Mouse (Mus musculus): ENCODE results near the gene Eif4e1b. TPM values are rescaled to one million over a fixed set of nuclear protein-coding genes. Genes with fewer than 3 reads are reported as not detected.

Gene Eif4e1b
- polyA plus RNA-seq, 1 experiment from 2014 or later = not detected

DNA sequence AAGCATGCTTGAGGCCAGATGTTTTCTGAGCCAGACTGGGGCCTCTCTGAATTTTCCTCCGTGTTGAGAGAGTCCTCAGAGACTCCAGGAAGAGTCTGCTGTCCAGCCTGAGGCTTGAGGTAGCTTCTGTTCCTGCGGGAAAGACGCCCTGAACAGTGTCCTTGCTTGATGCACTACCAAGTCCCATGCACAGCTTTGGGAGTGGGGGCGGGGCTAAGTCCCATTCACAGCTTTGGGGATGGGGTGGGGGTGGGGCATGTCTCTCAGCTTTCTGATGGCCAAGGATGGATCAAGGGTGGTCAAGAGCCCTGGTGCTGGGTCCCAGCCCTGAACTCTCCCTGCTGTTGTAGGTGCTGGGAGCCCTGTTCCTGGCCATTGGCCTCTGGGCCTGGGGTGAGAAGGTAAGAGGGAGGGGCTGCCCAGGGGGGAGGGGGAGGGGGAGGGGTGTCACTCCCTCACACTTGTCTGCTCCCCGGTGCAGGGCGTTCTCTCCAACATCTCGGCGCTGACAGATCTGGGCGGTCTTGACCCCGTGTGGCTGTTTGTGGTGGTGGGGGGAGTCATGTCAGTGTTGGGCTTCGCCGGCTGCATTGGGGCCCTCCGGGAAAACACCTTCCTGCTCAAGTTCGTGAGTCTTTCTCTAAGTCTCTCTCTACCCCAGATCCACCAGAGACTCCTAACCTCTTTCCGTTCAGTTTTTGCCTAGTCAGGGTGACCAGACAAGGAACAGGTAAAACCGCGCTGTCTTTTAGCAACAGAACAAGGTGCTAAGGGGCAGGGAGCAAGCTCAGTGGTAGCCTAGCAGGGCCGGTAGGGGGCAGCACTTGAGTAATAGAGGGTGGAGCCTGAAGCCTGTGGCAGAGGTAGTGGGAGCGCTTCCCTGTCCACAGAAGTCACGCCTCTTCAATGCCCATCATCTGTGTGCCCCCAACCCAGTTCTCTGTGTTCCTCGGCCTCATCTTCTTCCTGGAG, 8.7 kb downstream of the Eif4e1b start:
- WGBS = 22% methylated on average over 21 of the region's 21 CpGs
- no peaks in the 10 kb centered on the region for H3K9me3 ChIP-seq (replicated peaks; ENCODE audit: control insufficient read depth, low read length, poor library complexity, severe bottlenecking)
- H3K9ac ChIP-seq (ENCODE audit: low read depth, low read length) = no peak overlapping the region
- no peaks in the 10 kb centered on the region; the same call in 1 of the 2 replicates for H3K4me1 ChIP-seq (ENCODE audit: control insufficient read depth, insufficient read depth, low read length)
- no peak overlapping the region for H3K4me2 ChIP-seq (ENCODE audit: low read length)
- no peaks in the 10 kb centered on the region for H3K36me3 ChIP-seq (ENCODE audit: control insufficient read depth, insufficient read depth, low read length)
- ATAC-seq = no peak
- H3K4me3 ChIP-seq (ENCODE audit: low read depth, low read length) = no peak overlapping the region
- no peak overlapping the region for H3K27ac ChIP-seq (ENCODE audit: low read length)
- peaks cover 3% of the 10 kb centered on the region for H3K27me3 ChIP-seq (ENCODE audit: control insufficient read depth, insufficient read depth, low read depth, low read length)

DNA sequence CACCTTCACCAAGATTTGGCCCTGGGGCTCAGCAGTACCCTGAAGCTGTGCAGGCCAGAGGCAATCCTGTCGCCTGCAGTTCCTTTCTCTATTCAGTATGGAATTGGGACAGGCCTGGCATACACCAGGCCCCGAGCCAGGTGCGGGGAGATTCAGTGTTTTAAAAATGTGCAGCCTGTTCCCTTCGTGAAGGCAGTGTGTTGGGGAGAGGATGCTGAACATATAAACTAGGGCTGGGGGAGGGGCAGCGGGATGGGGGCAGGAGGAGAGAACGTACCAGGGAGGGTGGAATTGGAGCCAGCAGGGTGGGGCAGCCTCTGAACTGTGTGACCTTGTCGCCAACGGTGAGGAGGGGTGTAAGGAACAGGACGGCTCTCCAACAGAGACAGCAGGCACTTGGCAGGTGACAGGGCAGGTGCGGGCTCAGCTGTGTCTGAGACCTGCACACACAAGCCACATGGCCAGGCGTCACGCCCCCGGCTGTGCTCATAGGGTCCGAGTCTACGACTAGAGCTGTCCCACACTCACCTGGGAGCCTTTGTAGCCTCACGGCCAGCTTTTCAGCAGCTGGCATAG, 10.3 kb downstream of the Eif4e1b start:
- Histone ChIP-seq H3K27me3 (ENCODE audit: control insufficient read depth, insufficient read depth, low read depth, low read length) (peaks cover 3% of the 10 kb centered on the region), H3K9me3 (replicated peaks; ENCODE audit: control insufficient read depth, low read length, poor library complexity, severe bottlenecking) (no peaks in the 10 kb centered on the region), H3K9ac (ENCODE audit: low read depth, low read length) (no peak overlapping the region), H3K4me3 (ENCODE audit: low read depth, low read length) (no peak overlapping the region), H3K4me2 (ENCODE audit: low read length) (no peak overlapping the region), H3K4me1 (ENCODE audit: control insufficient read depth, insufficient read depth, low read length) (no peaks in the 10 kb centered on the region; the same call in 1 of the 2 replicates), H3K36me3 (ENCODE audit: control insufficient read depth, insufficient read depth, low read length) (no peaks in the 10 kb centered on the region), H3K27ac (ENCODE audit: low read length) (no peak overlapping the region)
- 77% methylated on average over 16 of the region's 16 CpGs for WGBS
- no peak for ATAC-seq

DNA sequence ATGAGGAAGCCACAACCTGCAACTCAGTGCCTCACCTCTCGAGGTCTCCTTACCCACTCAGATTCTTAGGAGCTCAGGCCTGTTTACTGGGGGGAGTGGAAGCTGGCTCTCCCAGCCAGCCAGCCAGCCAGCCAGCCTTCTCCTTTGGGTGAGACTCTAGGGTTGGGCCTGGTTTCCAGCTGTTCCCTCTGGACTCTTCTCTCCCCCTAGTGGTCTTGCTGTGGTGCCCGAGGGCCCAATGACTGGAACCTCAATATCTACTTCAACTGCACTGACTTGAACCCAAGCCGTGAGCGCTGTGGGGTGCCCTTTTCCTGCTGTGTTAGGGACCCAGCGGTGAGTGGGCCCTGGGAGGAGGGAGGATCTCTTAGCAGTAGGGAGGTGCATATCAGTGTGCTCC, 11.0 kb downstream of the Eif4e1b start:
- Histone ChIP-seq H3K27me3 (ENCODE audit: control insufficient read depth, insufficient read depth, low read depth, low read length) (peaks cover 3% of the 10 kb centered on the region), H3K9ac (ENCODE audit: low read depth, low read length) (no peak overlapping the region)
- ATAC-seq = no peak

DNA sequence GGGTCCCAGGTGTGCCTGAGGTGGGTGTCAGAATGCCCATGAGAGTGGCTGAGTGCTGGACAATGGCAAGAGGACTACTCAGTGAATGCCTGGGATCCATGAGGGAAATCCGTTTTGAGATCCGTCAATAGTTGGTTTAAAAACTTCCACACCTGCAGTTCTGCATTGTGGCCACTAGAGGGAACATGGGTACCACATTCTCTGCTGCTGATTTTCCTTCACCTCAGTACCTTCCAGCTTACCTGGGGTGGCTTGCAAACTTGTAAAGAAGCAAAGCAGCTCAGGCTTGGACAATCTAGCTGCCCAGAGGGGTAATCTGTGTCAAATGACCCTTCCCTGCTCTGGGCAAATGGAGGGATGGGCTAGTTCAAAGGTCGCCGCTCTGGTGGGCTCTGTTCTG, 13.6 kb downstream of the Eif4e1b start:
- no peak overlapping the region for H3K4me2 ChIP-seq (ENCODE audit: low read length)
- no peaks in the 10 kb centered on the region for H3K36me3 ChIP-seq (ENCODE audit: control insufficient read depth, insufficient read depth, low read length)
- H3K9ac ChIP-seq (ENCODE audit: low read depth, low read length) = no peak overlapping the region
- no peak overlapping the region for H3K27ac ChIP-seq (ENCODE audit: low read length)
- 43% methylated on average over 4 of the region's 4 CpGs for WGBS
- H3K27me3 ChIP-seq (ENCODE audit: control insufficient read depth, insufficient read depth, low read depth, low read length) = no peaks in the 10 kb centered on the region; the same call in none of the 2 replicates
- ATAC-seq = 0 out of 2 replicates have a peak, but pooled peaks have one; percentile 37
- no peak overlapping the region for H3K4me3 ChIP-seq (ENCODE audit: low read depth, low read length)
- H3K9me3 ChIP-seq (replicated peaks; ENCODE audit: control insufficient read depth, low read length, poor library complexity, severe bottlenecking) = no peaks in the 10 kb centered on the region
- H3K4me1 ChIP-seq (ENCODE audit: control insufficient read depth, insufficient read depth, low read length) = no peaks in the 10 kb centered on the region

More for the DNA sequence above, 11.0 kb downstream of the Eif4e1b start:
- H3K9me3 ChIP-seq (replicated peaks; ENCODE audit: control insufficient read depth, low read length, poor library complexity, severe bottlenecking) = no peaks in the 10 kb centered on the region
- 47% methylated on average over 5 of the region's 5 CpGs for WGBS
- H3K27ac ChIP-seq (ENCODE audit: low read length) = no peak overlapping the region
- no peak overlapping the region for H3K4me2 ChIP-seq (ENCODE audit: low read length)
- H3K4me1 ChIP-seq (ENCODE audit: control insufficient read depth, insufficient read depth, low read length) = no peaks in the 10 kb centered on the region; the same call in 1 of the 2 replicates
- H3K36me3 ChIP-seq (ENCODE audit: control insufficient read depth, insufficient read depth, low read length) = no peaks in the 10 kb centered on the region
- no peak overlapping the region for H3K4me3 ChIP-seq (ENCODE audit: low read depth, low read length)

DNA sequence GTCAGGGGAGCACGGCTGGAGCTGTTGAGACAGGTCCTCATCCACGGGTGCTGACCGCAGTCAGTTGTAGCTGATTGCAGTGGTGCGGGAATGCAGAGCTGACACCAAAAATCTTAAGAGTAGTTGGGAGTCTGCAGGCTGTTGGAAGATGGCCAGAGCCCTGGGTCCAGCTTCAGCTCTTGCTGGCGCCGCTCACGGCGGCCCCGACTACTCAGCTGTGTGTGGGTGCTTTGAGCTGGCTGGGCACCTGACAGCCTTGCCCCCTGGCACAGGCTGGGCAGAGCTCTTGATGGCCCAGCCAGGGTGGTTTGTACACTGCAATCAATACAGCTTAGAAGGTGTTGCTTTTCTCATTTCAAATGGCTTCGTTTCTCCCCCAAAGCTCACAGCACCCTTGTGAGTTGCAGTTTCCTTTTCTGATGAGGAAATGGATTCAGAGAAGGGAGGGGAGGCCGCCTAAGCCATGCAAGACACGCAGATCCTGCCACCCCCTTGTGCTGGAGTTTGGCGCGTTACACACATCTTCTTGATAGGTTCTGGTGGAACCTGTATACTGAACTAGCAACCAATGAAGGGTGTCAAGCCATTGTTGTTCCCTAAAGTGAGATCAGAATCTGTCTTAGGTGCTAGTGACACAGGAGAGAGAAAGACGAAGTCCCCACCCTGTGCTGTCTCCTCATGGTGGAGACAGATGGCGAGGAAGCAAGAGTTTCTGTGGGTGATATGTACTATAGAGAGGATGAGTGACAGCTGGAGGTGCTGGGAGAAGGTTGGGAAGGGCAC, 14.3 kb downstream of the Eif4e1b start:
- H3K4me2 ChIP-seq (ENCODE audit: low read length) = no peak overlapping the region
- H3K9me3 ChIP-seq (replicated peaks; ENCODE audit: control insufficient read depth, low read length, poor library complexity, severe bottlenecking) = no peaks in the 10 kb centered on the region
- no peak for ATAC-seq
- H3K36me3 ChIP-seq (ENCODE audit: control insufficient read depth, insufficient read depth, low read length) = no peaks in the 10 kb centered on the region
- H3K27me3 ChIP-seq (ENCODE audit: control insufficient read depth, insufficient read depth, low read depth, low read length) = no peaks in the 10 kb centered on the region; the same call in none of the 2 replicates
- H3K27ac ChIP-seq (ENCODE audit: low read length) = no peak overlapping the region
- H3K4me1 ChIP-seq (ENCODE audit: control insufficient read depth, insufficient read depth, low read length) = no peaks in the 10 kb centered on the region
- H3K4me3 ChIP-seq (ENCODE audit: low read depth, low read length) = no peak overlapping the region
- H3K9ac ChIP-seq (ENCODE audit: low read depth, low read length) = no peak overlapping the region
- WGBS = 84% methylated on average over 16 of the region's 16 CpGs

DNA sequence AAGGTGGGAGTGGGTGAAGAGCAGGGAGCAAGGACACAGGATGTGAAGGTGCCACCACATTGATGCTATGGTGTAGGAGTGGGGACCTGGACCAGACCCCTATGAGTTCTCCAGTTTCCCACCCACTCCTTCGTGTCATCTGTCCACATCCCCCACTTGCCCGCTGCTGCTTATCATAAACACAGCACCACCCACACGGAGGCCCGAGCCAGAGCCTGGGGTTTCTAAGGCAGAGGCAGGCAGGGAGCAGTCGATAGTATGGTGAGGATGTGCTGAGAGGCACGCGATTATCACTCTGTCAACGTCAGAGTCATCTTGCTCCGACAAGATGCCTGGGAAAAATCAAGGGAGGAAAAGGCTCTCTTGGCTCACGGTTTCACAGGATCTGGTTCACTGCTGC, 14.9 kb downstream of the Eif4e1b start:
- no peaks in the 10 kb centered on the region for H3K36me3 ChIP-seq (ENCODE audit: control insufficient read depth, insufficient read depth, low read length)
- 81% methylated on average over 10 of the region's 10 CpGs for WGBS
- H3K4me2 ChIP-seq (ENCODE audit: low read length) = no peak overlapping the region
- no peak overlapping the region for H3K4me3 ChIP-seq (ENCODE audit: low read depth, low read length)
- H3K27me3 ChIP-seq (ENCODE audit: control insufficient read depth, insufficient read depth, low read depth, low read length) = no peaks in the 10 kb centered on the region; the same call in none of the 2 replicates
- ATAC-seq = no peak
- H3K27ac ChIP-seq (ENCODE audit: low read length) = no peak overlapping the region
- no peaks in the 10 kb centered on the region for H3K9me3 ChIP-seq (replicated peaks; ENCODE audit: control insufficient read depth, low read length, poor library complexity, severe bottlenecking)
- no peak overlapping the region for H3K9ac ChIP-seq (ENCODE audit: low read depth, low read length)
- H3K4me1 ChIP-seq (ENCODE audit: control insufficient read depth, insufficient read depth, low read length) = no peaks in the 10 kb centered on the region

DNA sequence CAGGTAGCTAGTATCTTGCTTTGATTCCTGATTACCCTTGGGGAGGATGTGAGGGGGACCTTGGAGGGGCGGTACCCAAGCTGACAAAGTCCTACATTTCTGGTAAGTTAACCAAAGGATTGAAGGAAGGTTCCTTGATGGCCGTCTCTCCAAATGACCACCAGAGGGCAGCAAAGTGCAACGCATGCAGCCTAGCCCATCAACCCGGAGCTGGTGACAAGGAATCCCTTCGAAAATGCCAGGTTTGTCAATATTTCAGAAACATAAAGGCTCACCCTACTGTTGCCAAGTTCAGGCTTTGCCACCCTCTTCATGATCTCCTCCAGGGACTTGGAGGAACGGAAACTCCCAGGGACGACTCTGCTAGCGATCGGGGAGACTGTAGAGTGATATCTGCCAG, 15.9 kb downstream of the Eif4e1b start:
- Histone ChIP-seq H3K4me1 (ENCODE audit: control insufficient read depth, insufficient read depth, low read length) (no peaks in the 10 kb centered on the region), H3K27ac (ENCODE audit: low read length) (no peak overlapping the region), H3K4me3 (ENCODE audit: low read depth, low read length) (no peak overlapping the region), H3K4me2 (ENCODE audit: low read length) (peak overlapping the region; percentile 33), H3K36me3 (ENCODE audit: control insufficient read depth, insufficient read depth, low read length) (no peaks in the 10 kb centered on the region), H3K27me3 (ENCODE audit: control insufficient read depth, insufficient read depth, low read depth, low read length) (no peaks in the 10 kb centered on the region; the same call in none of the 2 replicates), H3K9me3 (replicated peaks; ENCODE audit: control insufficient read depth, low read length, poor library complexity, severe bottlenecking) (no peaks in the 10 kb centered on the region), H3K9ac (ENCODE audit: low read depth, low read length) (no peak overlapping the region)
- 17% methylated on average over 9 of the region's 9 CpGs for WGBS
- ATAC-seq = 0 out of 2 replicates have a peak, but pooled peaks have one; percentile 21

DNA sequence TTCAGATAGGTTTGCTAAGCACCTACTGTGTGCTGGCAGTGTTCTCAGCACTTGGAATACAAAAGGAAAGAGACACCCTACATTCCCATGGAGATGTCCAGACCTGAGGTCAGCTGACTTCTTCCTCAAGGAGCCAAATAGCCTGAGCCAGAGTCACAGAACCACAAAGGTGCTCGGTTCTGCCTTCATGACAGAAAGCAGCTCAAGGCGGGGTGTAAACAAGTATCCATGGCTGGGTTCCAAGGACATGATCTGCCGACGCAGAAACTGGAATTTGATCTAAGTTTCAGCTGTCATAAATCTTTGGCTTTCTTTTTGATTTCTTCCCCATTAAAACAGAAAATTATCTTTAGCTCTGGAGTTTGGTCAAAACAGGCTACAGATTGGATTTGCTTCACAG, 16.4 kb downstream of the Eif4e1b start:
- no peak for ATAC-seq
- Histone ChIP-seq H3K27ac (ENCODE audit: low read length) (no peak overlapping the region), H3K4me1 (ENCODE audit: control insufficient read depth, insufficient read depth, low read length) (no peaks in the 10 kb centered on the region), H3K9me3 (replicated peaks; ENCODE audit: control insufficient read depth, low read length, poor library complexity, severe bottlenecking) (no peaks in the 10 kb centered on the region), H3K36me3 (ENCODE audit: control insufficient read depth, insufficient read depth, low read length) (no peaks in the 10 kb centered on the region), H3K4me2 (ENCODE audit: low read length) (no peak overlapping the region), H3K4me3 (ENCODE audit: low read depth, low read length) (no peak overlapping the region), H3K9ac (ENCODE audit: low read depth, low read length) (no peak overlapping the region), H3K27me3 (ENCODE audit: control insufficient read depth, insufficient read depth, low read depth, low read length) (no peaks in the 10 kb centered on the region; the same call in none of the 2 replicates)
- WGBS = 74% methylated on average over 4 of the region's 4 CpGs

All from midbrain, embryonic 16.5 days (tissue).